Mouse (Mus musculus): ENCODE results near the gene Ddx1.
"Not testable (repeated sequence)": the region's sequence is repeated elsewhere in the genome, so short reads cannot be mapped to it uniquely, and the experiment has no call there.

Gene Ddx1

DNA sequence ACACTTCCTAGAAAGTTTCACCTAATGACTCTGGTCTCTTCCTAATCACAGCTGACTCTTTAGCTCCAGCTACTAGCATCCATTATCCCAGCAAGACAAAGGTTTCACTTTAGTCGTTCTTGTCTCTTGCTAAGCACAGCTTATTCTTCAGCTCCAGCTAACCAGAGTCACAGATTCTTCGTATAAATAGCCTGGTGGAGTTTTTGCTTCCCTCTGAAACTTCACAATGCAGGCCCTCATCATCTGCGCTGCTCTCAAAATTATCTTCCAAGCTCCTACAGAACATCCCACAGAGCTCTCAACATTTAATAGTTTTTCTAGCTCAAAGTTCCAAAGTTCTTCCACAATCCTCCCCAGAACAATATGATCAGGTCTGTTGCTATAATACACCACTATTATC, 43.3 kb downstream of the Ddx1 start:
- DNase-seq (ENCODE audit: low spot score in 2 of 2) = no peak

DNA sequence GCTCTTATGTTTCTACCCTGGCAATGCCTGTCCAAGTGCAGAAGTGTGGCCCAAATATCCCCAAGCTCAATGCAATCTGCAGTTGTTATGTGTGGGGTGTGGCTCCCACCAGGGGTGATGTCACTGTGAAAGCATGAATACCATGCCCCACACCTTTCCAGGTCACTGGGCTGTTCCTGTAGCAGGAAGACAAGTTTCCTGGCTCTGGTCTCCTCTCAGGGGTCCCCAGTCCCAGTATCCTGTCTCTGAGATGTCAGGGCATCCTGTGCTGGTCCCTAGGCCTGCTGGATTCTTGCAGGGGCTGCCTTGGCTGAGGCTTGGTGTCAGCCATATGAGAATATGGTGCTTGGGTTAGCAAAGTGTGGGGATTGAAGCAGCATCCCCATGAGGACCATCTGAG, 46.7 kb downstream of the Ddx1 start:
- no peak for DNase-seq (ENCODE audit: low spot score in 2 of 2)

DNA sequence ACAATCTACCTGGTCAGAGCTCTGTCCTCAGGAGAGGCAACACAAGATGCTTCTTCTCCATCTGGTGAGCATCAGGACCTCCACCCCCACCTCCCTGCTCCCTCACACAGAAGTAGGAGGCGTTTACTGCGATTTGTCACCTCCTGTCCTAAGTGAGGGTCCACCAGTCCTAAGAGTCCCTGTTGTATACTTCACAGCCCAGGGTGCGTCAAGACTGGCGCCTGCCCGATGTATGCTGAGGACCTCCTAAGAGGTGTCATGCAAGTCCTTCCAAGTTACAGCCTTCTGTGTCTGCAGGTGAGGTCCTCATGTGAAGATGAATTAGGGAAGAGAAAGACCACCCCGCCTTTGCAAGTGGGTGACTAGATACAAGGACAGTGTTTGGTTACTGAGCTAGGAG, 48.4 kb downstream of the Ddx1 start:
- no peak for DNase-seq (ENCODE audit: low spot score in 2 of 2)

DNA sequence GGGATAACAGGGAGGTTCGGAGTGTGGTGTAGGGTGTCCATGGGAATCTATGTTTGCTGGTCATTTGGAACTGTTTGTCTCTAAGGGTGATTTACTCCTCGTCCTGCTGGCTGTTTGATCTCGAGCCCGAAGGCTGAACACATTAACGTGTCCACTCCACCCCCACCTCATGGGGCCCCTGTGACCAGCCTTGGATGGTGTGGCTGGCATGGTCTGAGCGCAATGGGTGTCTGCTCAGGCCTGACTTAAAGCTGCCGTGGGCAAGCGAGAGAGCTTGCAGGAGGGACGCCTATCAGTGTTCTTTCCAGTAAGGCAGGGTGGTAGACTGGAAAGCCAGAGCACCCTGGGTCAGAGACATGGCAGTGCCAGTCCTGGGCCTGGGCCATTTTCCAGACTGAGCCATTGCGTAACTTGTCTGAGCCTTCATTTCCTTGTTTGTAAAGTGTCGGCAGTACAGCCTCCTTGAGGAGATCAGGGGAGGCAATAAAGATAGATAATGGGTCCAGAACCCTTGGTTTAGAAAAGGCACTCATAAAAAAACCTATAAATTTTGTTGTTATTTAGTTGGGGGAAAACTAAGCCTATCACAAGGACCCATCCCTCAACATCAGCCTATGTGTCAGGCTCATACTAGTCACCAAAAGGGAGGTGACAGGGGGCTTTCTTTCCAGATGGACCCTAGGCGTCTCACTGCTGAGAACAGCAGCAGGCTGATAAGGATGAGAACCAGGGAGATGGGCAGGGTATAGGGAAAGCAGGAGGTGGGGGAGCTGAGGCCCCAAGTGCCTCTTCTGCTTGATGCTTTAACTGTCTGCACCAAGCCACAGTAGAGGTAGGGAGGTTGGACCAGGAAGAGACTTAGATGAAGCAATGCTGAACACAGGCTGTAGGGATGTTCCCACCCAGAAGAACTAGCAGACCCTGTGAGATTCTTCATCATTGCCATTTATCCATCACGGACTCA, 49.4 kb downstream of the Ddx1 start:
- no peak for DNase-seq (ENCODE audit: low spot score in 2 of 2)

DNA sequence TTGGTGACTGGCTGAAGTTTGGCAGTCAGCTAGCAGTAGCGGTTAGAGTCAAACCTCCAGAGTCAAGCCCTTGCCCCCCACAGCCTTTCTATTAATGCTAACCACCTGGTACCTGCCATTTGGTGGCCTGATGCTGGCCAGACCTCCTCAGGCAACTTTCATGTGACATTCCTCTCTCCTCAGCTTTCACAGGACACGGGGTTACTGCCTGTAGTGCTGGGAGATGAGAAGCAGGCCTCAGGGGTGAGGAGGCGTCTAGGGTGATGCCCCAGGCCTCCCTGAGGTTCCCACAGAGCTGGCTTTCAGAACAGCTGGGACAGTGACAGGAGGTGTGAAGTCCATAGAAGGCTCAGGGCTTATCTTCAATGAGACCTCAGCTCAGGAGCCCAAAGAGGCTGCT, 50.9 kb downstream of the Ddx1 start:
- DNase-seq (ENCODE audit: low spot score in 2 of 2) = no peak

DNA sequence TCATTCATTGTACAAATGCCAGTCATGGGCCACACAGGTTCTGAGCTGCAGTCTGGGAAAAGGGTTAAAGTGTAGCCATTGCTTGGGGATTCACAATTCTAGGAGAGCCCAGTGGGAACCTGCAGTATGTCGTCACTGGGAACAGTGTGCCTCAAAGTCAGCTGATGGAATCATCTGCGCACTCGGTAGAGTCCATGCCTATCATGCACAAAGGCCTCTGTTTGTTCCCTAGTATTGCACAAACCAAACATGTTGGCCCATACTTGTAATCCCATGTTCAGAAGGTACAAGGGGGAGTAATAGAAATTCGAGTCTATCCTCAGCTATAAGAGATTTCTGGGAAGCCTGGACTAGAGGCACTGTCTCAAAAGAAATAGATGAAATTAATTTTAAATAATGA, 52.9 kb downstream of the Ddx1 start:
- no peak for DNase-seq (ENCODE audit: low spot score in 2 of 2)

DNA sequence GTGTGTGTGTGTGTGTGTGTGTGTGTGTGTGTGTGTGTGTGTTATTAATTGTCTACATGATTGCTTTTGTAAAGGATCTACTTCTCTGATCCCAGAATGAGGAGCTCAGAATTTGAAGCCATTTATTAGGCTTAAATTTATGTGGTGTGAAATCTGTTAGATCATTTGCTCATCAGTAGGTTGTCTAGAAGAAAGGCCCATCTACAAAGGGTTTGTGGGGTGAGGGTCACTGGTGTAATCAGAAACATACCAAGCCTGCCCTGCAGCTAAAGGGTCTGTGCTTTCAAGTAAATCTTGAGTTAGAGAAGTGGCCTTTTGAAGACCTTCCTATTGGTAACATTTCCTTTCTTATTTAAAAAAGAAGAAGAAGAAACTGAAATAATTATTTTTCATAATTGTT, 53.5 kb downstream of the Ddx1 start:
- DNase-seq (ENCODE audit: low spot score in 2 of 2) = no peak

DNA sequence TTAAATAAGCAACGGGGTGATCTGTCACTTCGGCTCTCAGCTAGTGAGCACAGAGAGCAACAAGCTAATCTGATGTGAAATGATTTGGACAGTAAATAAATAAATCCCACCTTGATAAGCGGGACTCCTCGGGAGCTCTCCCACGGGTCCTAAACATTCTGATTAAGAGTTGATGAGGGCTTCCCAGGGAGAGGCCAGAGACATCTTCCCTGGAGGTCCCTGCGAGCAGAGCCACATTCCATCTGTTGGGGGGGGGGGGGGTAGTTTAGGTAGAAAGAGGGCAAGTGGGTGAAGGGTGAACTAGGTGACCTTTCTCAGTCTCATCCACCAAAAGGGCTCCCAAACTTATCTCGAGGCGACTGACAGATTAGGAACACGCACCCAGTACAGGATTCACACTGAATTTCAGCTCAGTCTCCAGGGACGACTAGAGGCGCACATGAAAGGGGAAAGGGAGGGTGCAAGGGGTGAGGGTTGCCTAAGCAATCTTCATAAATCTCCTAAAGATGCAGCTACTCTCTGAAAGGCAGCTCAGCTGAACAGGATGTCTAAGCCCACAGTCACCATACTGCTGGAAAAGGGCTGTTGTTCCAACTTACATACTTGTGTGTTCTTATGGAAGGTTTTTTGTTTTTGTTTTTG, 60.8 kb downstream of the Ddx1 start:
- no peak for DNase-seq (ENCODE audit: low spot score in 2 of 2)

DNA sequence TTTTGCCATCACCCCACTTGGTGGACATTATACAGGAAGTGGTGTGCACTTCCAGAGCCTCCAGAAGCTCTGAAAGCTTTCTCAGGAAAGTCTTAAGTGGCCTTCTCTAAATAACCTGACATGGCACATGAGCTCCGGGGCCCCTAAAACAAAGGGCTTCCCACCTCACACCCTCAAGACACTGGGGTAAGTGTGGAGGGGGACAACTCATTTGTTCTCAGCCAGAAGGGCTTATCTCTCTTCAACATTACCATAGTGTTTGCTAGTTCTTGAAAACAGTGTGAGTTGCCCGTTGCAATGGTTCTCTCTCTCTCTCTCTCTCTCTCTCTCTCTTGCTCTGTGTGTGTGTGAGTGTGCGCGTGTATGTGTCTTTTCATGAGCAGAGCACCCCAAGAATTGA, 62.8 kb downstream of the Ddx1 start:
- DNase-seq (ENCODE audit: low spot score in 2 of 2) = no peak

DNA sequence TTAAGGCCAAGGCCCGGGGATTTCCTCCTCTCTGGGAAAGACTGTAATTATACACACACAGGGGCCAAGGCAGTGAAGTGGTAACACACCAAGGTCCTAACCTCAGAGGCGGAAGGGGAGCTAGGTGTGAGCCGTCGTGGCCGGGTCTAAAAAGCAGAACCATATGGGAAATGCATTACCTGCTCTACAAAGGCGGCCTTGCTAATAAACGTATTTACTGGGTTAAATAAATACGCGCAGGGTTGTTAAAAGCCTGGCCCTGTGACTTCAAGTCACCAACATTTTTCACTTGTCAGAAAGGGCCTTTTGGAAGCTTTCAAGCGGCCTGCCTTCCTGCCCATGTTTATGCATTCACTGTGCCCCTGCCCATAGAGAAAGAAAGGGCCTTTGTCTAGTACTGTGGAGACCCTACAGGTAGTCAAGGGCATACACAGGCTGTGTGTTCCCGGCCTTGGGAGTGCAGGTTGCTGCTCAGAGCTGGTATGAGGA, 64.1 kb downstream of the Ddx1 start:
- DNase-seq (ENCODE audit: low spot score in 2 of 2) = no peak

DNA sequence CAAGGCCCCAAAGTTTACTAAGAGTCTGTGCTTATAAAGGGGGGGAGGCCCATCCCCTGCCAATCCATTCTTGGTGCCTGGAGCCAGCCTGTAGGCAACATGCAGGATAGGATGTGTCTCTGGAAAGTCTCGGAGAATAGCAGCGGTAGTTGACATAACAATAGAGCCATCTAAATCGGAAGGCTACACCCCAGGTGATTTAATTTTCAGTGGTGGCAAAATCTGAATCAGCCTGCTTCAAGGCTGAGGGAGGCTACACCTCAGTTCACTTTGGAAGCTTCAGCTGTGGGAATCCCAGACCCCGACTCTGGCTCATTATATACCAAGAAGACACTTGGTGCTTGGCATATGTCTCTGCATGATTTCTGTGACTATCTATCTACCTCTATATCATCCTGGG, 64.9 kb downstream of the Ddx1 start:
- DNase-seq (ENCODE audit: low spot score in 2 of 2) = not testable (repeated sequence)

DNA sequence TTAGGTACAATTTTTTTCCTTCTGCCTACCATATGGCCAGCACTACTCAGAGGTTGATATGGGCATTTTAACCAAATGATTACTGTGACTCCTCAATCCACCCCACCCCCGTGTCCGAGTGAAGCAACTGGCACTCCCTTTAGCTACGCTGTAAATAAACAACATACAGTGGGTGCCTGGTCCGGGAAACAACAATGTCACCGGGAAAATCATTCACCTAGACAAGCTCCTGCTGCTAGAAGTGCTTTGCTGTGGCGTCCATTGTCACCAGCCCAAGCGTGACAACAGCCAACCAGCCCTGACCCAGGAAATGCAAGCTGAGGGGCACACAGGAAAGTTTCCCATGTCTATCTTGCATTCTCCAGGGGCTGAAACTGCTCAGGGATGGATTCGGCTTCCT, 66.8 kb downstream of the Ddx1 start:
- no peak for DNase-seq (ENCODE audit: low spot score in 2 of 2)

DNA sequence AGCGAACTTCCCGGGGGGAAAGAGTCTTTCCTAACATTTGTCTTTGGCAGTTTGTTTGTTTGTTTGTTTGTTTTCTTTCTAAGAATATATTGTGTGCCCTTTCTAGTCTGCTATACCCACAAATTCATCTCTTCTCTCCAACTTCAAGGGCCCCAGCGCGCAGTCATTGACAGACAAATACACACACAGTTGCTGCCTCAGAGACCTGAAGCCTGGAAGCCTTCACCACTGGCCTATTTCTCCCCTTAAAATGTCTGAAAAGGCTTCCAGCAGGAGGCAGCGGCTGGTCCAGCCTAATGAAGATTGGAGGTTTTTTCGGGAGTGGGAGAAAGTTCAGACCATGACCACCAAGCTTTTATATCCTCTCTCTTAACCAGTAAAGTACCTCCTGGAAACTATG, 67.3 kb downstream of the Ddx1 start:
- DNase-seq (ENCODE audit: low spot score in 2 of 2) = no peak

DNA sequence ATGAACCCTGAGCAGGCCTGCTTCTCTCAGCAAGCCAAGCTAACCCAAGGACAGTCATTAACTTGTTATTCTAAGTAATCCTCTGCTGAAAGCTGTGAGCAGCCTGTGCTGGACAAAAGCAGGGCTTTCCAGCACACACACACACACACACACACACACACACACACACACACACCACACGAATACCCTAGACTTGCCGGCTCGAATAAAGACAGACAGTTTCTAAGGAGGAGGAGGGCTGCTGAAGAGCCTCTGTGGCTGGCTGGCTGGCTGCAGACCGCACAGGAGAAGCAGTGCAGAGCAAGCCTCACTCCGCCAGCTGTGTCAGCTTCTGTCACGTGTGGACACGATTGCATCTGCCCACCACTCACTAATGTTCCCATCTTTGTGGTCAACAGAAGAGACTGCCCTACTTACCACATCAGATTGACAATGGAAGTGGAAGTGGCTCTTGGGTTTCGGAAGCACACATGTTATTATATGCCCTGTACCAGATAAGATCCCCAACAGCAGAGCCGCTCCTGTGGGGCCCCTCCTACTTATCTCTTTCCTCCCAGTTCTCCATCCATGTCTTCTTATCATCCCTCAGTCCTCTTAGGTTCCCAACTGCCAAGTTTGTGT, 68.2 kb downstream of the Ddx1 start:
- DNase-seq (ENCODE audit: low spot score in 2 of 2) = peak in 1 of 2 experiments; percentile 17

DNA sequence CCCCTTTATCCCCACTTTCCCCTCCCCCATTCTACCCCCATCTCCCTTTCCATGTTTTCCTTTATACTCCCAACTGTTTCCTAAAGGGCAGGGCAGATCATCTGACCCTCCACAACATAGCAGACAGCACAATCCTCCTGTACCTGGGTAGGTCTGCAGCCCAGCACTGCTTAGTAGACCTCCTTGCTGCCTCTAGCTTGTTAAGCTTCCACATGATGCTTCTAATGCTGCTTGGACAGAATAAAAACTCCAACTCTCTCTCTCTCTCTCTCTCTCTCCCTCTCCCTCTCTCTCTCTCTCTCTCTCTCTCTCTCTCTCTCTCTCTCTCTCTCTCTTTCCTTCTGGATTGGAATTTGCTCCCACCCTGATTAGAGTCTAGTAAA, 68.7 kb downstream of the Ddx1 start:
- DNase-seq (ENCODE audit: low spot score in 2 of 2) = no peak

DNA sequence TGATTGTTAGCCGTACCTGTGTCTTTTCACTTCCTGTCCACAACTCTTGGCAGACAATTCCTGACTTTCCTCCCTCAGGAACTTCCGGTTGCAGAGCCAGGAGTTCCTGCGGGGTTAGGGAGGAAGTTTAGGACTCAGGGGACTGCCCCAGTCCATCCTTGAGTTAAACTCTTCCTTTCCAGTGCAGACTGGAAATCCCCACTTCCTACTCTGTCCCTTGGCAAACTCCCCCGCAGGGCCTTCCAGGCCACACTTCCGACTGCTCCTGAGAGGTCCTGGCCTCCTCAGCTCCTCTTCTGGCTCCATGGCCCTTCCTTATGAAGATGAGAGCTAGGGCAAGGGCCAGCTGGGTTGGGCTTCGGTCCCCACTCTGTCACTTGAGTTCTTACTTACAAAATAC, 71.4 kb downstream of the Ddx1 start:
- DNase-seq (ENCODE audit: low spot score in 2 of 2) = no peak

DNA sequence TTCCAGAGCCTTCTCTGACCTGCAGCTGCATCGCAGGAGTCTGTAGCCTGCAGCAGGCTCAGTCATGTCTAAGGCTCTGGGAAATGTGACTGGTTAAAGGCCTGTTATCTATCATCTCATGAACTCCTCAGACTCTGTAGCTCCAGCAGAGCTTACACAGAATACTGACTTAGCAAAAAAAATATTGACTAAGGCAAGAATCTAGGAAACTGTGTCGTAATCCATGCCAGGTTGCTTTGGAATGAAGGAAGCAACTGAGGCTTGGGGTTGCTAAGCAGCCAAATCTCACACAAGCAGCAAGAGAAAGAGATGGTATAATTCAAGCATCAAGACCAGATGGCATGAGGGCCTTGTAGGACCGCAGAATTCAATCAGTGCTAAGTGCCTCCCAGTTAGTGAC, 72.1 kb downstream of the Ddx1 start:
- no peak for DNase-seq (ENCODE audit: low spot score in 2 of 2)

DNA sequence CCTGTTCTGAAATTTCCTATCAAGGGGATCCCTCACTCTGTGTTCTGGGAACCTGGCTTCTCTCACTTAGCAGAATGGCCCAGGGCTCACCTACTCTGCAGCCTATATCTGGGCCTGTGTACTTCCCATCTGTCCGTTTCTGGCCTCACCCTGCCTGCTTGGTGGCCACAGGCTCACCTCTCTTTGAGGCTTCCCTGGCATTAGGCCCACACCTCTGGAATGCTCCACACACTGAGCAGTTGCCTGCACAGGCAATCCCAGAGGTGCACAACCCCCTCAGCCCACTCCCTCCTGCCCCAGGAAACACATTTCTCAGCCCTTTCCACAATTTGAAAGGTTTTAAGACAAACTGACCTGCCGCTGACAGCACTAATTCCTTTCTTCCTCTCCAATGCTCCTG, 72.9 kb downstream of the Ddx1 start:
- DNase-seq (ENCODE audit: low spot score in 2 of 2) = no peak

DNA sequence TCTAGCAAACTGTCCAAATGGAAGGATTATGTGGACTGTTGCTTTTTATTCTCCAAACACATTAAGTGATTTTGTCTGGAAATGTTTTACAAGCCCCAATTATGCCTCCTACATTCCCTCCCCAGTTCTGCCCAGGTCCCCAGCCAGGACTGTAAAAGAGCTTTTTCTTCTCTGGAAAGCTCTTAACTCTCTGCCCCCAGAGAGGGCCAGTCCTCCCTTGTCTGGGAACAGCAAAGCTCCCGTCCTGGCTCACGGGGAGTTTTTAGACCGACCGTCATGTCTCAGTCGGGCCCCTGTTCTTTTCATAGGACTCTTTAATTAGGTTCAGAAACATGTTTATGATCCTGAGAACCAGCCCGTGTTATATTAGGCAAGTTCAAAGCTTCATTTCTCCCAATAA, 75.0 kb downstream of the Ddx1 start:
- no peak for DNase-seq (ENCODE audit: low spot score in 2 of 2)

DNA sequence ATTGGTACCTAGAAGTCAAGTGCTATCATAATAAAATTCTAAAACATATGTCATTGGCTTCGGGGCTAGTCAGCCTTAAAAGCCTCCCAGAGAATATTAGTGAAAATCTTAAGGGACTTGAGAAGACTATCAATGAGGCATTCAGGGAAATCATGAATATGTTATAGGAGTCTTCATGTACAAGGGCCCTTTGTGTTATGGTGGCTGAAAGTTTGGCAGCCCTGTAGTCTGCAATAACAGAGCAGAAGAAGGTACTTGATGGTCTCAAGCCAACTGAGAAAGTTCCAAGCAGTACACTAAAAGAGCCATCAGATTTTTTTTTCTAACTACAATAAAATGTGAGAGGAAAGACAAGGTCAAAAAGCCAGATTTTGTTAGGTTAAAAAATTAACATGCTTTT, 80.9 kb downstream of the Ddx1 start:
- DNase-seq (ENCODE audit: low spot score in 2 of 2) = no peak

DNA sequence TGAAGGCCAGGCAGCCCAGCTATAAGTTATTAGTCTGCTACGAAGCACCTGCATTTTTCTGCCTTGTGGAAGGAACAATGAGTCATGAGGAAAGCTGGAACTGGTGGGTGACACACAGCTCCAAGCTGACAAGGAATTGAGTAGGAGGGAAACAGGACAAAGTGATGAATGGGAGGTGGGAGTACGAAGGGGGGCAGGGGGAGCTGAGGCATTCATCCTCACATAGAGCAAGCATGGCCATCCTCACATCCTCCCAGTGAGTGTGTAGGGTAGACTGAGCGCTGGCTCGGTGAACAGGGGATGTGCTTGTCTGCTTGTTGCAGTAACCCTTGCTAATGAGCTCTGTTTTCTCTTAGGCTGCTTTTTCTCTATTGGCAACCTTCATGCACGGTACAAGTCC, 81.9 kb downstream of the Ddx1 start:
- peak; percentile 66 to 67 for DNase-seq (ENCODE audit: low spot score in 2 of 2)
